Mouse (Mus musculus) embryonic facial prominence, embryonic 12.5 days (tissue): ENCODE data around the gene Gm12830. TPM values are rescaled to one million over a fixed set of nuclear protein-coding genes. Genes with fewer than 3 reads are reported as not detected.

ENCODE experiments used
- ATAC-seq: fragments of 200-750 bp; cut with Nextera tagmentation; 2 replicates; pipeline ENCODE4 v1.8.0; 2017; ENCODE audit not compliant: insufficient number of reproducible peaks, insufficient read depth, low FRiP score, low TSS enrichment
- H3K27ac ChIP-seq: fragments of 300-500 bp; sonication (generic); 2 replicates; pipeline ENCODE4 v1.5.1; 2016; ENCODE audit warnings: mild to moderate bottlenecking
- H3K27me3 ChIP-seq: fragments of 300-500 bp; sonication (generic); 2 replicates; pipeline ENCODE4 v1.6.1; 2016; ENCODE audit warnings: mild to moderate bottlenecking, moderate library complexity
- H3K36me3 ChIP-seq: fragments of 300-500 bp; sonication (generic); 2 replicates; pipeline ENCODE4 v1.6.1; 2016; ENCODE audit warnings: mild to moderate bottlenecking
- H3K4me1 ChIP-seq: fragments of 300-500 bp; sonication (generic); 2 replicates; pipeline ENCODE4 v1.6.1; 2016
- H3K4me2 ChIP-seq: fragments of 300-500 bp; sonication (generic); replicated peaks from 2 replicates; pipeline ENCODE4 v1.6.1; 2016; ENCODE audit warnings: mild to moderate bottlenecking, moderate library complexity
- H3K4me3 ChIP-seq: fragments of 300-500 bp; sonication (generic); 2 replicates; pipeline ENCODE4 v1.5.1; 2016; ENCODE audit warnings: mild to moderate bottlenecking
- H3K9ac ChIP-seq: fragments of 300-500 bp; sonication (generic); 2 replicates; pipeline ENCODE4 v1.6.1; 2016; ENCODE audit warnings: mild to moderate bottlenecking, moderate library complexity
- H3K9me3 ChIP-seq: fragments of 300-500 bp; sonication (generic); 2 replicates; pipeline ENCODE4 v1.6.1; 2016; ENCODE audit warnings: mild to moderate bottlenecking, moderate library complexity
- WGBS: fragments of 180-500 bp; shearing (Covaris S2); methylation state at CpG from one replicate; pipeline ENCODE4 v1.1.7; 2016; 5-methylcytosine and 5-hydroxymethylcytosine counted together
- polyA plus RNA-seq: library from polyadenylated mRNA; unstranded; fragments of >200 nt; fragmentation: Nextera tagmentation; extraction: Ambion mirVana; gene quantifications from 2 replicates; pipeline ENCODE4 v1.2.1, GENCODE M21; 2016

The Gm12830 gene
- not detected in 2 replicates for polyA plus RNA-seq

DNA sequence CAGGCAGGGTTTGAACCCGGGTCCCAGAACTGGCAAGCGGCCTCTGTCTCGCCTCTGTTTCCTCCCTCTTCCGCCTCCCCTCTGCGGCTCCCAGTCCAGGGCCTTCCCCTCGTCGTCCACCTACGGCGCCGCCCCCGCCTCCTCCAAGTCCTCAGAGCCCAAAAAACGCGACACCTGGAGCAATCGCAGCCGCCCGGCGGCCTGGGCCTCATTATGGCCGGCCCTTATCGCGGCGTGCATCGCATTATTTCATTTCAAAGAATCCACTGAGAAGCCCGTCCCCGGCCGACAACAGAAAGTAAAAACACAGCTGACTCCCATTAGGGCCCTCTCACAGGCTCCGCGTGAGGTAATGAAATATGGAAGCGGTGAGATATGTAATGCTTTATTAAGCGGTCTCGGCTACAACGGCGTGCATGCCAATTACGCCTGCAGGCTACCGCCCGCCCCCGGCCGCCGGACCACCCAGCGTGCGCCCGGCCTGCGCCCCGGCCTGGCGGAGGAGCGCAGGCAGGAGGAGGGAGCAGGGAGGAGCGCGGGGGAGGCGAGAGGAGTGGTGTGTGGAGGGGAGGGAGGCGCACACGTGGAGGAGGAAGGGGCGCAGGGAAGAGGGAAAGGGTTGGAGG lies at the start of gene Gm12830:
Gm12830 (plus strand) TSS at position 156 of the 626 bp plus-strand sequence.
- Histone ChIP-seq H3K9me3 (0 out of 2 replicates have a peak, but pooled peaks cover 3% of the 10 kb centered on the region), H3K4me2 (peak within 1 kb of the TSS; percentile 46), H3K27me3 (peaks cover 42% of the 10 kb centered on the region), H3K27ac (peak within 1 kb of the TSS; percentile 12), H3K4me3 (peak within 1 kb of the TSS; percentile 27), H3K36me3 (no peaks in the 10 kb centered on the region), H3K9ac (no peak within 1 kb of the TSS), H3K4me1 (peaks cover 39% of the 10 kb centered on the region)
- 1% methylated on average over 51 of the region's 51 CpGs for WGBS
- ATAC-seq = peak; percentile 91

DNA sequence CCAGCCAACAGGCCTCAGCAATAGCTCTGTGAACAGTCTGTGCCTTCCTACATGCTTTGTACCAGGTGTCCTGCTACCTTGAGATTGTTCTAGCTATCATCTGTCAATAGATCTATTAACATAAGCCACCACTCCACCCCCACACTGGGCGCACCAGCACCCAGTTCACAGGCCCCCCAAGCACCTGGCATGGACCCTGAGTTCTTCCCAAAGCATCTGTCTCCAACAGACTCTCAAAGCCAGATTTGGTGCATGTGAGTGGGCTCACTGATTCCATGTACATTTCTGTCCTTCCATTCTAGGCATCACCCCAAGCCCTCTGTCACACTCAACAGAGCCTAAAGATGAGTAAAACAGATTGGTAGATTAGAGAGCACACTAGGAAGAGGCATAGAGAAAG lies 48.2 kb upstream of the Gm12830 start:
- Histone ChIP-seq H3K9ac (no peak overlapping the region), H3K27me3 (peaks cover 13% of the 10 kb centered on the region; the same call in 1 of the 2 replicates), H3K4me3 (no peak overlapping the region), H3K27ac (no peak overlapping the region), H3K4me1 (peaks cover 14% of the 10 kb centered on the region), H3K36me3 (no peaks in the 10 kb centered on the region), H3K9me3 (no peaks in the 10 kb centered on the region), H3K4me2 (no peak overlapping the region)
- 94% methylated on average over 1 of the region's 1 CpGs for whole genome bisulfite sequencing
- ATAC-seq = no peak

DNA sequence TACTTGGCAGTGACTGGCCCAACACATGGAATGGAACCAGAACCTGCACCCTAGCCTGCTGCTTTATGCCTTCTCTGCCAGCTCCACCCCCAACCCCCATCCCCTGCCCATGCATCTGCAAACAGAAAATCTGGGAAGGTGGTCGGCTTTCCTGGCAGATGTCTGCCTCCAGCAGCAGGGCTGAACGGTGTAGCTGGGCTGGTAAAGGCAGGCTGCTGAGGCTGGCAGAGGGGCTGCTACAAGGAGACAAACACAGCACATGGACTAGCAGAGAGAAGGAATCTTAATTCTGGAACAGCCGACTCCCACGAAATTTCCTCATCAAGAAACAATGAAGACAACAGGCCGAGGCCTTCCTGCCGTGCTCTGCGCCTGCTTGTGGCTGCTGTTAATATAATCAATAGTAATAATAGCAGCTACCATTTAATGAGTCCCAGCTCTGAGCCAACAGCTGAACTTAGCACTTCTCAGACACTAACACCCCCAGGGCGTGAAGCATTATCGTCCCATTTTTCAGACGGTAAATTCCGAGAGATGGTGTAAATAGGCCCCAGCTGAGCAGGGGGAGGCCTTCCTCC lies 43.8 kb upstream of the Gm12830 start:
- no peaks in the 10 kb centered on the region for H3K9me3 ChIP-seq
- H3K4me2 ChIP-seq = no peak overlapping the region
- no peak overlapping the region for H3K9ac ChIP-seq
- no peak overlapping the region for H3K4me3 ChIP-seq
- no peak overlapping the region for H3K27ac ChIP-seq
- WGBS = 37% methylated on average over 11 of the region's 11 CpGs
- ATAC-seq = no peak
- H3K27me3 ChIP-seq = peaks cover 21% of the 10 kb centered on the region
- H3K36me3 ChIP-seq = no peaks in the 10 kb centered on the region
- H3K4me1 ChIP-seq = peaks cover 29% of the 10 kb centered on the region

DNA sequence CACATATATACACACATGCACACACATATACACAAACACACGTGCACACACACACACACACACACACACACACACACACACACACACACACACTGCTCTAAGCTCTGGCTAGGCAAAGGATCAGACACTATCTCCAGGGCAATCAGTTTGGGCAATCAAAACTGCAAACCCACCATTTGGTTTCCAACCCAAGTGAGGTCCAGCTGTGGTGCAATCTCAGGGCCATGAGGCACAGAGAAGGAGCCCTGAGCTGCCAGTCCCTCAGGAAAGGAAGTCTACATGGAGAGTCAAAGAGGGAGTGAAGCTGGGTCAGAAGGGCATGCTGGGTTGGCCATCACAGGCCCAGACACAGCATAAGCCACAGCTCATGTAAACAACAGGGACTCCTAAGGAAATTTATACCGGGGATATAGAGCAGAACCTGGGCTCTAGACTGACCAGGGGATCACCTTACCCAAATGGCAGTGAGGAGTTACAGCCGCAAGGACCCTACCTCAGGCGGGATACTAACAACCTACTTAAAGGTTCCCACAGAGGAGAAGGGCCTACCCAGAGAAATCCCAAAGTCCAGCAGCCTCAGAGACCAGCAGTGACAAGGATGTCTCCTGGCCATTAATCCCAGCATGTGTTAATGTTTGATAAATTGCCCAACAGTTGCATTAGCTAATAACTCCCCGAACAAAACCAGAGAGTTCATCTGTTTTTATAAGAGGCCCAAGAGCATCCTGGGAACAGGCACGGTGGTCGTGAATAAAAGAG lies 42.6 kb upstream of the Gm12830 start:
- Histone ChIP-seq H3K4me1 (peaks cover 39% of the 10 kb centered on the region), H3K9me3 (no peaks in the 10 kb centered on the region), H3K36me3 (no peaks in the 10 kb centered on the region), H3K27ac (peak overlapping the region; percentile 70), H3K4me3 (no peak overlapping the region), H3K27me3 (peaks cover 31% of the 10 kb centered on the region), H3K9ac (no peak overlapping the region), H3K4me2 (no peak overlapping the region)
- no peak for ATAC-seq
- WGBS = 20% methylated on average over 7 of the region's 7 CpGs

DNA sequence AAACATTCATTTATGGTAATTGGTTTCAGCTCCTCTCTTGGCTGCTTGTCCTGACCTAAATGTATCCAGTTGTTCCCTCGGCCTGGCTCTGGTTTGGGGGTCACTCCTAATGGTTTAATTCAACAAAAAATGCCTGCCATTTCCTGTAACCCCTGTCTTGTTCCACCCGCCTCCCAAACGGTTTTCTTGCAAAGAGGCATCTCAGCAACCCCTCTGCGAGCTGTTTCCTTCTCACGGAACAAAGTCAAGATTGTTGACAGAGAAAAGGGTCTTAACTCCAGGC lies 42.1 kb upstream of the Gm12830 start:
- H3K4me2 ChIP-seq = no peak overlapping the region
- H3K27ac ChIP-seq = peak overlapping the region; percentile 70
- H3K27me3 ChIP-seq = peaks cover 32% of the 10 kb centered on the region
- H3K4me3 ChIP-seq = no peak overlapping the region
- H3K9ac ChIP-seq = no peak overlapping the region
- H3K36me3 ChIP-seq = no peaks in the 10 kb centered on the region
- no peak for ATAC-seq
- peaks cover 41% of the 10 kb centered on the region for H3K4me1 ChIP-seq
- 10% methylated on average over 5 of the region's 5 CpGs for WGBS
- no peaks in the 10 kb centered on the region for H3K9me3 ChIP-seq

DNA sequence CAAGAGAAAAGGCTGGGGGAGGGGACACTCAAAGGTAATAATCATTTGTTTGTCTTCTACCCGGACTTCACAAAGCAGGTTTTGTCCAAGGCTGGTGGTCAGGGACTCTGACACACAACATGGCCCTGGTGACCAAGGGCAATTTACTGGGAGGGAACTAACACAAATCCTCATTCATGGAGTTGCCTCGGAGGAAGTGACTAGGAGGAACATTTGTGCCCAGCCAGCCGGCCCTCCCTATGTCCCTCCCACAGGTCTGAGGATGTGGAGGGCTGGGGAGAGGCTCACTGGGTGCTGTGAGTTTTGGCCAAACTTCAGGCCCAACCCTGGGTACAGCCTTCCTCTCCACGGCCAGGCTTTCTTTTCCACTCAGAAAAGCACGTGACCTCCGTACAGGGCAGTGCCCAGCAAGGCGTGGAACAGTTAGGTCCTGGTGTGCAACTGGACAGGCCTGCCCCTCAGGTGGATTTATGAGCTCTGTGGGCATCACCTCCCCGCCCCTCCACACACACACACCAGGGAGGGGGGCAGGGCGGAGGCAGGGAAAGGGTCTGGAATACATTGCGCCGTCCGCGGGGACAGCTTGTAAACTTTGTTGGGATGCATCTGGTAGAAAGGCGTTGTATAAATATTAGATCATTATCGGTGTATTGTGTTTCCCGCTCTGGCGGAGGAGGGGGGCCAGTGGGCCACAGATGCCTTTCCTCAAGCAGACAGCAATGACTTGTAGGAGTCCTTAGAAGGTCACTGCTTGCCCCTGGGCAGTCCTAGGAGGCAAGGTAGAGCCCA lies 41.6 kb upstream of the Gm12830 start:
- H3K4me2 ChIP-seq = peak overlapping the region; percentile 24; the same call in 1 of the 2 replicates
- H3K27me3 ChIP-seq = peaks cover 32% of the 10 kb centered on the region
- no peaks in the 10 kb centered on the region for H3K36me3 ChIP-seq
- H3K4me3 ChIP-seq = no peak overlapping the region
- peak overlapping the region; percentile 70 for H3K27ac ChIP-seq
- H3K9me3 ChIP-seq = no peaks in the 10 kb centered on the region
- H3K4me1 ChIP-seq = peaks cover 45% of the 10 kb centered on the region
- 19% methylated on average over 17 of the region's 17 CpGs for WGBS
- H3K9ac ChIP-seq = no peak overlapping the region
- ATAC-seq = no peak

DNA sequence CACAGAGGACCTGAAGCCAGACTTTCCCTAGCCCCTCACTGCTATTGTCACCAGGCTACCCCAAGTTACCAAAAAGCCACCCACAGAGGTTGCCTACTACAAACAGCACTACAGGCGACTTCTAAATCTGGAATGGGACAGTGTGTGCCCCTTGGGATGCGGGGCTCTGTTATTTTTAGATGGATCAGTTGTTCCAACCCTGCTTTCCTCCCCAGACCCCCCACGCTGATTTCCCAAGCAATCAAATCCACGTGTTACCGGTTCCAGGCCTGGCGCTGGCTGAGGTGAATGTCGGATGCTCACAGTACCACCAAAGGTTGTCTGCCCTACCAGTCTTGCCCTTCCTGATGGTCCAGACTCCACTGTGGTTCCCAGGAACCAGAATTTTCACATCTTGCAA lies 38.7 kb upstream of the Gm12830 start:
- H3K4me1 ChIP-seq = peaks cover 40% of the 10 kb centered on the region
- H3K4me2 ChIP-seq = no peak overlapping the region
- no peak for ATAC-seq
- WGBS = 26% methylated on average over 7 of the region's 7 CpGs
- no peak overlapping the region for H3K27ac ChIP-seq
- H3K27me3 ChIP-seq = peaks cover 33% of the 10 kb centered on the region
- H3K4me3 ChIP-seq = no peak overlapping the region
- H3K9ac ChIP-seq = no peak overlapping the region
- no peaks in the 10 kb centered on the region for H3K36me3 ChIP-seq
- H3K9me3 ChIP-seq = no peaks in the 10 kb centered on the region

DNA sequence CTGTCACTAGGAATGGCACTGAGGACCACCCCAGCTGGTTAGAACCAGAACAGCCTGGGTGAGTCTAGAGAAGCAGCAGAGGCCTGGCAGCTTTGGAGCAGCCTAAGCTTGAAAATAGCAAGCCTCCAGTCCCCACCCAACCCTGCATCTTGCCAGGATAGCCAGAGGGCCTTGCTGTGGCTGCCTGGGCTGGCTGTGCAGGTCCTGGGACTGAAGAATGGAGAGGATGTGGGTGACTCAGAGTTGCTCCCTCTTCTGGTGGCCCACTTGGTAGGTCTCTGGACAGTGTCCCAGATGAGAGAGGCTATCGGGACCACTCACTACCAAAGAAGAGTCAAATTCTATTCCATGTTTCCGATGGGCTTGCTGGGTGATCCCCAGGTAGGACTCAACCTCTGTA lies 36.8 kb upstream of the Gm12830 start:
- H3K27me3 ChIP-seq = peaks cover 38% of the 10 kb centered on the region

DNA sequence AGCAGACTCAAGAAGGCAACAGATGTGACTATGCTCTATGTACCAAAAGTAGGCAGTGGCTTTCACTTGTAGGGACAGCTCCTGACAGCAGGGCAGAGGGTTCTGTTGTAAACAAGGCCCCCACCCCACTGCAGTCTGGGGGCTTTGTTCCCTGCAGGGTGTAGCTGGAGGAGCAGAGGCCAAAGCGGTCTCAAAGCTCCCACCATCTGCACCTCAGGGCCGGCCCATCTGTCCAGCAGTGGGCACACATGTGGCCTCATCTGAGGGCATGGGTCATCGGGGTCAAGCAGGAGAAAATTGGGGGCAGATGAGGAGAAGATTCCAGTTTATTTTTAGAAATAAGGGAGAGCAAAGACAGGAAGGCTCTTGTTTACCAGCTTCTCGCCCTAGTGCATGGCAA lies 32.7 kb upstream of the Gm12830 start:
- WGBS = 21% methylated on average over 4 of the region's 4 CpGs
- H3K36me3 ChIP-seq = no peaks in the 10 kb centered on the region
- no peak for ATAC-seq
- H3K4me2 ChIP-seq = no peak overlapping the region
- H3K4me3 ChIP-seq = no peak overlapping the region
- peaks cover 10% of the 10 kb centered on the region; the same call in 1 of the 2 replicates for H3K4me1 ChIP-seq
- no peaks in the 10 kb centered on the region for H3K9me3 ChIP-seq
- no peak overlapping the region for H3K9ac ChIP-seq
- no peak overlapping the region for H3K27ac ChIP-seq
- H3K27me3 ChIP-seq = peaks cover 11% of the 10 kb centered on the region; the same call in 1 of the 2 replicates

More for the DNA sequence above, 36.8 kb upstream of the Gm12830 start:
- H3K4me2 ChIP-seq = no peak overlapping the region
- no peaks in the 10 kb centered on the region for H3K36me3 ChIP-seq
- no peaks in the 10 kb centered on the region for H3K9me3 ChIP-seq
- H3K4me1 ChIP-seq = peaks cover 28% of the 10 kb centered on the region
- H3K9ac ChIP-seq = no peak overlapping the region
- H3K27ac ChIP-seq = no peak overlapping the region
- no peak for ATAC-seq
- no peak overlapping the region for H3K4me3 ChIP-seq
- WGBS = 80% methylated on average over 2 of the region's 2 CpGs

DNA sequence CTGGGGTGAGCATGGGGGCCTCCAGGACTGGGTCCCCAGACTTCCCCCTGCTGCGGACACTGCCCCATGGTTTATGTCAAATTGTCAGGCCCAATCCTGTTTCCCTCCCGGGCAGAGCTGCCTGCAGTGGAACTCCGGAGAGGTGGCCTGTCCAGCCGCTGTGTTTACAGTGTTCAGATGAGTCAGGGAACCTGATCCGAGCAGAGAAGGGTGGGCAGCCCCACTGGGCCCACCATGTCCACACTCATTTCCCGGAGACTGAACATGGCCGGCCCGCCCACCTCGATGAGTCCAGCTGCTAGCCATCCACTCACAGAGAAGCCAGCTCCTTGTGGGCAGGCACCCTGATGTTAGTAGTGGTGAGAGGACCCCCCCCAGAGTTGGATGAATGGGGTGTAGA lies 29.9 kb upstream of the Gm12830 start:
- Histone ChIP-seq H3K4me1 (0 out of 2 replicates have a peak, but pooled peaks cover 5% of the 10 kb centered on the region), H3K9me3 (no peaks in the 10 kb centered on the region), H3K4me2 (no peak overlapping the region), H3K36me3 (no peaks in the 10 kb centered on the region), H3K9ac (no peak overlapping the region), H3K27me3 (peaks cover 18% of the 10 kb centered on the region), H3K4me3 (no peak overlapping the region), H3K27ac (no peak overlapping the region)
- ATAC-seq = no peak
- 54% methylated on average over 9 of the region's 9 CpGs for WGBS

DNA sequence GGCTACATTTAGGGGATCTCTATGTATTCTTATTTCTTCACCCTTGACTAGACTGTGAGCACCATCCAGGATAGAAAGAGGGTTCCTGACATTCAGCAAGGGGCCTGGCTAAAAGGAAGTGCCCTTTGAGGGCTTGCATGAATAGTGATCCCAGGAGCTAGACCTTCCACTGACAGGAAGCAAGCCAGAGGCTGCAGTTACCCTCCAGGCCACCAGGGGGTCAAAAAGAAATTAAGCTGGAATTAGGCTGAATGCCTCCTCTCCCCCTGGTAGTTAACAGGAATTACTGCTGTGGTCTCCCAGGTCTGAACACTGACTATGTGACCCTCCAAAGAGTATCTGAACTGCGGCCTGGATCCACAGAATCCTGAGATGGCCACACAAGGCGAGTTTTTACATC lies 27.7 kb upstream of the Gm12830 start:
- no peak overlapping the region for H3K27ac ChIP-seq
- ATAC-seq = no peak
- WGBS = 95% methylated on average over 2 of the region's 2 CpGs
- no peaks in the 10 kb centered on the region for H3K36me3 ChIP-seq
- H3K4me1 ChIP-seq = peaks cover 19% of the 10 kb centered on the region; the same call in 1 of the 2 replicates
- H3K27me3 ChIP-seq = peaks cover 21% of the 10 kb centered on the region
- H3K9ac ChIP-seq = no peak overlapping the region
- H3K4me2 ChIP-seq = no peak overlapping the region
- H3K4me3 ChIP-seq = no peak overlapping the region
- no peaks in the 10 kb centered on the region for H3K9me3 ChIP-seq
